Mouse (Mus musculus) c-Kit-positive CD71-negative TER-119-negative erythroid progenitor cells, embryonic 14.5 days (primary cell): ENCODE results near the gene Zscan20.
A peak's percentile ranks its signal among the peaks of the same experiment; 100 is the strongest.
"Not testable (repeated sequence)": the region's sequence is repeated elsewhere in the genome, so short reads cannot be mapped to it uniquely, and the experiment has no call there.

Source experiments
- DNase-seq: peaks from one replicate; pipeline ENCODE4 v3.0.0-alpha.2; 2013; ENCODE audit warnings: low read depth

Zscan20 gene

GRCm38 (mm10) chr4:128613326-128613725, 3.4 kb upstream of the Zscan20 start:
- DNase-seq: peak; percentile 62

GRCm38 (mm10) chr4:128611726-128612125, 1.8 kb upstream of the Zscan20 start:
- DNase-seq: not testable (repeated sequence)

- no peak for DNase-seq
These were observed 808 bp upstream of the Zscan20 start for GRCm38 (mm10) chr4:128610706-128611105.

GRCm38 (mm10) chr4:128609276-128609924, 498 bp downstream of the Zscan20 start:
- DNase-seq: no peak

GRCm38 (mm10) chr4:128607661-128608060, 2.2 kb downstream of the Zscan20 start:
- DNase-seq: no peak

GRCm38 (mm10) chr4:128606586-128606985, 3.3 kb downstream of the Zscan20 start:
- DNase-seq: no peak

- DNase-seq: no peak
These were observed 11.9 kb downstream of the Zscan20 start for GRCm38 (mm10) chr4:128597801-128598560.

GRCm38 (mm10) chr4:128594062-128594461, 15.8 kb downstream of the Zscan20 start:
- DNase-seq: no peak

GRCm38 (mm10) chr4:128593286-128593685, 16.6 kb downstream of the Zscan20 start:
- no peak for DNase-seq

- DNase-seq: peak; percentile 17
These were observed 30.7 kb downstream of the Zscan20 start for GRCm38 (mm10) chr4:128579182-128579581.

- no peak for DNase-seq
These were observed 34.1 kb downstream of the Zscan20 start for GRCm38 (mm10) chr4:128575811-128576210.

GRCm38 (mm10) chr4:128560327-128560726, 49.6 kb downstream of the Zscan20 start:
- DNase-seq: no peak

GRCm38 (mm10) chr4:128554198-128554597, 55.7 kb downstream of the Zscan20 start:
- no peak for DNase-seq

- no peak for DNase-seq
These were observed 59.1 kb downstream of the Zscan20 start for GRCm38 (mm10) chr4:128550756-128551155.

- not testable (repeated sequence) for DNase-seq
These were observed 65.9 kb downstream of the Zscan20 start for GRCm38 (mm10) chr4:128543956-128544486.

GRCm38 (mm10) chr4:128543378-128543777, 66.5 kb downstream of the Zscan20 start:
- no peak for DNase-seq
